Mouse (Mus musculus): ENCODE results near the gene Prkcd.

DNA sequence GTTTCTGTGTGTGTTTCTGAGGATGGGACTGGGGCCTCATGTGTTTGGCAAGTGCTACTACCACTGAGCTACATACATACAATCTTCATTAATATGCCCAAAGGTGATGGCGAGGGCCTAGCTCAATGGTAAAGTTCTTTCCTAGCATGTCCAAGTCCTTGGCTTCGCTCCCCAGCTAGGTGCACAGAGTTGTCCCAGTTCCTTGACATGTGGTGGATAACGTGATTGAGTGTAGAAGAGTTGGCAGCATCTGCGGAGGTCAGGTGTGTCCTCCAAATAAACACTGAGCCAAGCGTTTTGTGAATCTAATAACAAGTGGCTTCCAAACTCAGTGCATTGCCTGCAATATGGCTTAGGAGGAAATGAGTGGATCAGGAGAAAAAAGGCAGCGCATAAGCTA lies 59.7 kb downstream of the Prkcd start:
- no peak for TF ChIP-seq CTCF (IDR thresholded peaks at IDR 0.05; ENCODE audit: borderline replicate concordance, control insufficient read depth, extremely low read depth, insufficient read depth, low read length, poor library complexity)
- TF ChIP-seq POLR2A (IDR thresholded peaks at IDR 0.05; ENCODE audit: control insufficient read depth, extremely low read depth, insufficient read depth, low read length, poor library complexity) = no peak

All from thymus, adult 2 months (tissue).